Mouse (Mus musculus) lung, embryonic 14.5 days (tissue): ENCODE data around the gene Aarsd1. TPM values are rescaled to one million over a fixed set of nuclear protein-coding genes. Genes with fewer than 3 reads are reported as not detected.
"Not testable (repeated sequence)": the region's sequence is repeated elsewhere in the genome, so short reads cannot be mapped to it uniquely, and the experiment has no call there.

Experiments used
- ATAC-seq: fragments of 200-750 bp; cut with Nextera tagmentation; 2 replicates; pipeline ENCODE4 v1.8.0; 2017; ENCODE audit warnings: mild to moderate bottlenecking, moderate TSS enrichment, moderate library complexity; ENCODE audit not compliant: insufficient read depth
- DNase-seq: peaks from one replicate; pipeline ENCODE4 v3.0.0-alpha.2; 2015
- H3K27ac ChIP-seq: fragments of 300-500 bp; sonication (generic); 2 replicates; pipeline ENCODE4 v1.5.1; 2014; ENCODE audit warnings: low read depth, mild to moderate bottlenecking, moderate library complexity
- H3K27me3 ChIP-seq: fragments of 300-500 bp; sonication (generic); 2 replicates; pipeline ENCODE4 v1.6.1; 2014; ENCODE audit warnings: low read length, control low read depth; ENCODE audit not compliant: insufficient read depth
- H3K36me3 ChIP-seq: fragments of 300-500 bp; sonication (generic); 2 replicates; pipeline ENCODE4 v1.6.1; 2014; ENCODE audit warnings: control low read depth; ENCODE audit not compliant: insufficient read depth
- H3K4me1 ChIP-seq: fragments of 300-500 bp; sonication (generic); 2 replicates; pipeline ENCODE4 v1.6.1; 2014; ENCODE audit warnings: antibody characterized with exemption, control low read depth; ENCODE audit not compliant: insufficient read depth
- H3K4me2 ChIP-seq: fragments of 300-500 bp; sonication (generic); 2 replicates; pipeline ENCODE4 v1.6.1; 2014; ENCODE audit warnings: mild to moderate bottlenecking
- H3K4me3 ChIP-seq: fragments of 300-500 bp; sonication (generic); 2 replicates; pipeline ENCODE4 v1.5.1; 2014; ENCODE audit warnings: low read depth, low read length
- H3K9ac ChIP-seq: fragments of 300-500 bp; sonication (generic); 2 replicates; pipeline ENCODE4 v1.6.1; 2014
- H3K9me3 ChIP-seq: fragments of 300-500 bp; sonication (generic); 2 replicates; pipeline ENCODE4 v1.6.1; 2016; ENCODE audit warnings: low read depth, low read length, control low read depth
- CTCF ChIP-seq: IDR thresholded peaks from 2 replicates; pipeline ENCODE4 v1.5.1; 2016; ENCODE audit warnings: antibody characterized with exemption, low read depth
- WGBS: fragments of 180-500 bp; shearing (Covaris S2); extraction: QIAGEN DNeasy Blood & Tissue Kit; methylation state at CpG from one replicate; pipeline ENCODE4 v1.1.7; 2014; 5-methylcytosine and 5-hydroxymethylcytosine counted together
- polyA plus RNA-seq: library from polyadenylated mRNA; unstranded; fragments of >200 nt; fragmentation: Nextera tagmentation; extraction: Ambion mirVana; gene quantifications from 2 replicates; pipeline ENCODE4 v1.2.1, GENCODE M21; 2014

Aarsd1 gene
- polyA plus RNA-seq, 1 experiment from 2014 or later, result 93.3 TPM

GRCm38 (mm10) chr11:101378926-101379325, 38.5 kb downstream of the Aarsd1 start:
- 74% methylated on average over 6 of the region's 6 CpGs for WGBS
- no peak overlapping the region for H3K4me2 ChIP-seq

GRCm38 (mm10) chr11:101378196-101378595, 39.2 kb downstream of the Aarsd1 start:
- not testable (repeated sequence) for H3K4me2 ChIP-seq, ATAC-seq, H3K36me3 ChIP-seq, DNase-seq, H3K9me3 ChIP-seq, H3K9ac ChIP-seq, H3K27ac ChIP-seq, H3K4me1 ChIP-seq, H3K4me3 ChIP-seq, H3K27me3 ChIP-seq
- 86% methylated on average over 8 of the region's 8 CpGs for WGBS

More at GRCm38 (mm10) chr11:101378926-101379325, 38.5 kb downstream of the Aarsd1 start:
- Histone ChIP-seq H3K9ac (no peak overlapping the region), H3K9me3 (no peaks in the 10 kb centered on the region), H3K4me3 (no peak overlapping the region), H3K4me1 (no peaks in the 10 kb centered on the region), H3K27me3 (no peaks in the 10 kb centered on the region), H3K27ac (no peak overlapping the region), H3K36me3 (no peaks in the 10 kb centered on the region)
- no peak for ATAC-seq
- no peak for DNase-seq
- no peak for TF ChIP-seq CTCF

GRCm38 (mm10) chr11:101374421-101374938, 42.9 kb downstream of the Aarsd1 start:
- H3K9ac ChIP-seq, result no peak overlapping the region
- WGBS, result 55% methylated on average over 7 of the region's 7 CpGs
- H3K4me2 ChIP-seq, result no peak overlapping the region
- H3K4me3 ChIP-seq, result no peak overlapping the region
- no peaks in the 10 kb centered on the region for H3K36me3 ChIP-seq
- H3K27me3 ChIP-seq, result no peaks in the 10 kb centered on the region
- TF ChIP-seq CTCF, result no peak
- no peaks in the 10 kb centered on the region for H3K9me3 ChIP-seq
- ATAC-seq, result no peak
- H3K4me1 ChIP-seq, result no peaks in the 10 kb centered on the region
- DNase-seq, result no peak
- H3K27ac ChIP-seq, result no peak overlapping the region

GRCm38 (mm10) chr11:101370141-101370540, 47.3 kb downstream of the Aarsd1 start:
- WGBS, result 70% methylated on average over 5 of the region's 5 CpGs
- no peak for TF ChIP-seq CTCF
- Histone ChIP-seq H3K9ac (no peak overlapping the region), H3K4me2 (no peak overlapping the region), H3K9me3 (no peaks in the 10 kb centered on the region), H3K4me3 (no peak overlapping the region), H3K36me3 (no peaks in the 10 kb centered on the region), H3K27ac (no peak overlapping the region), H3K4me1 (no peaks in the 10 kb centered on the region), H3K27me3 (no peaks in the 10 kb centered on the region)
- ATAC-seq (no peak), DNase-seq (no peak)

GRCm38 (mm10) chr11:101367326-101367935, 50.0 kb downstream of the Aarsd1 start, which contains the start of gene G6pc:
G6pc (plus strand) TSS chr11:101367561.
- Histone ChIP-seq H3K4me3 (no peak within 1 kb of the TSS), H3K4me2 (no peak within 1 kb of the TSS), H3K36me3 (no peaks in the 10 kb centered on the region), H3K27me3 (no peaks in the 10 kb centered on the region), H3K9me3 (no peaks in the 10 kb centered on the region), H3K9ac (no peak within 1 kb of the TSS), H3K4me1 (no peaks in the 10 kb centered on the region), H3K27ac (no peak within 1 kb of the TSS)
- WGBS, result 87% methylated on average over 8 of the region's 8 CpGs
- no peak for DNase-seq
- no peak for TF ChIP-seq CTCF
- no peak for ATAC-seq

- no peaks in the 10 kb centered on the region for H3K9me3 ChIP-seq
- ATAC-seq (no peak), DNase-seq (no peak)
- TF ChIP-seq CTCF, result no peak
- H3K4me1 ChIP-seq, result no peaks in the 10 kb centered on the region
- H3K4me2 ChIP-seq, result no peak overlapping the region
- H3K27ac ChIP-seq, result no peak overlapping the region
- no peak overlapping the region for H3K9ac ChIP-seq
- no peaks in the 10 kb centered on the region for H3K36me3 ChIP-seq
- WGBS, result 30% methylated on average over 5 of the region's 5 CpGs
- H3K27me3 ChIP-seq, result no peaks in the 10 kb centered on the region
- H3K4me3 ChIP-seq, result no peak overlapping the region
Measured at GRCm38 (mm10) chr11:101364531-101364931, 52.9 kb downstream of the Aarsd1 start.

- DNase-seq (no peak), ATAC-seq (no peak)
- H3K36me3 ChIP-seq, result no peaks in the 10 kb centered on the region
- H3K27me3 ChIP-seq, result no peaks in the 10 kb centered on the region
- no peak overlapping the region for H3K4me2 ChIP-seq
- no peak overlapping the region for H3K4me3 ChIP-seq
- TF ChIP-seq CTCF, result no peak
- H3K9me3 ChIP-seq, result no peaks in the 10 kb centered on the region
- 23% methylated on average over 3 of the region's 3 CpGs for WGBS
- H3K9ac ChIP-seq, result no peak overlapping the region
- no peaks in the 10 kb centered on the region for H3K4me1 ChIP-seq
- peak overlapping the region; percentile 43; the same call in 1 of the 2 replicates for H3K27ac ChIP-seq
Measured at GRCm38 (mm10) chr11:101360651-101361113, 56.7 kb downstream of the Aarsd1 start.
